Mouse (Mus musculus) forebrain, embryonic 14.5 days (tissue): ENCODE results near the gene Eri3. TPM values are rescaled to one million over a fixed set of nuclear protein-coding genes. Genes with fewer than 3 reads are reported as not detected.

Source experiments
- ATAC-seq: fragments of 200-750 bp; cut with Nextera tagmentation; 2 replicates; pipeline ENCODE4 v1.8.0; 2017; ENCODE audit warnings: mild to moderate bottlenecking, moderate library complexity
- DNase-seq: peaks from one replicate; pipeline ENCODE4 v3.0.0-alpha.2; 2015; ENCODE audit warnings: low spot score
- H3K27ac ChIP-seq: fragments of 300-500 bp; sonication (generic); 2 replicates; pipeline ENCODE4 v1.5.1; 2014; ENCODE audit warnings: low read depth, mild to moderate bottlenecking, control low read depth, low read length, moderate library complexity
- H3K27me3 ChIP-seq: fragments of 300-500 bp; sonication (generic); replicated peaks from 2 replicates; pipeline ENCODE4 v1.6.1; 2014; ENCODE audit warnings: low read length, control low read depth, mixed read lengths; ENCODE audit not compliant: control insufficient read depth, insufficient read depth
- H3K36me3 ChIP-seq: fragments of 300-500 bp; sonication (generic); 2 replicates; pipeline ENCODE4 v1.6.1; 2014; ENCODE audit warnings: low read length, control low read depth; ENCODE audit not compliant: control insufficient read depth, insufficient read depth
- H3K4me1 ChIP-seq: fragments of 300-500 bp; sonication (generic); 2 replicates; pipeline ENCODE4 v1.6.1; 2014; ENCODE audit warnings: antibody characterized with exemption, low read length, control low read depth; ENCODE audit not compliant: control insufficient read depth, insufficient read depth
- H3K4me2 ChIP-seq: fragments of 300-500 bp; sonication (generic); 2 replicates; pipeline ENCODE4 v1.6.1; 2014; ENCODE audit warnings: mild to moderate bottlenecking, control low read depth, low read length
- H3K4me3 ChIP-seq: fragments of 300-500 bp; sonication (generic); 2 replicates; pipeline ENCODE4 v1.5.1; 2014; ENCODE audit warnings: low read depth, low read length, control low read depth
- H3K9ac ChIP-seq: fragments of 300-500 bp; sonication (generic); 2 replicates; pipeline ENCODE4 v1.6.1; 2014; ENCODE audit warnings: mild to moderate bottlenecking, low read length, control low read depth, moderate library complexity
- H3K9me3 ChIP-seq: fragments of 300-500 bp; sonication (generic); replicated peaks from 2 replicates; pipeline ENCODE4 v1.6.1; 2016; ENCODE audit warnings: low read length, control low read depth, mixed read lengths; ENCODE audit not compliant: control insufficient read depth
- WGBS: fragments of 180-500 bp; shearing (Covaris S2); extraction: QIAGEN DNeasy Blood & Tissue Kit; methylation state at CpG from one replicate; pipeline ENCODE4 v1.1.7; 2014; 5-methylcytosine and 5-hydroxymethylcytosine counted together
- polyA plus RNA-seq: library from polyadenylated mRNA; unstranded; fragments of >200 nt; fragmentation: Nextera tagmentation; extraction: Ambion mirVana; gene quantifications from 2 replicates; pipeline ENCODE4 v1.2.1, GENCODE M21; 2014

Eri3 gene
- polyA plus RNA-seq, 1 experiment from 2014 or later, result 225 TPM

DNA sequence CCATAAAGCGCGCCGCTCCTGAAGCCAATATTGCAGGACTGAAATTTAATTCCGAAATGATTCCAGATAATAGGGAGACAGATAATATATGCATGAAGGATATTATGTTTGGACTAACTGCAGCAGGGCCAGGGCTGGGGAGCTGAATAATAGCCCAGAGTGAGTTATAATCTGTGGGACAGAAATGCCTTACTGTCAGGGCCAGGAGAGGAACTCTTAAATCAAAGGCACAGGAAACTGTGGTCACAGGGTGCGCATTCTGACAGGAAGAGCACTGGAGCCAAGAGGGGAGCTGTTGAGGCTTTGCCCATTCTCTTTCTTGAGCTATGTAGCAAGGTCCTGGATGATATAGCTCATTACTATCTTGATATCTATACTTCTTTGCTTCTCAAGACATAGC, 74.5 kb downstream of the Eri3 start:
- Histone ChIP-seq H3K36me3 (peaks cover 15% of the 10 kb centered on the region), H3K27ac (no peak overlapping the region), H3K4me1 (no peaks in the 10 kb centered on the region), H3K9ac (no peak overlapping the region), H3K4me2 (no peak overlapping the region), H3K27me3 (no peaks in the 10 kb centered on the region), H3K4me3 (no peak overlapping the region), H3K9me3 (no peaks in the 10 kb centered on the region)
- DNase-seq, result no peak
- 95% methylated on average over 5 of the region's 5 CpGs for whole genome bisulfite sequencing
- no peak for ATAC-seq

DNA sequence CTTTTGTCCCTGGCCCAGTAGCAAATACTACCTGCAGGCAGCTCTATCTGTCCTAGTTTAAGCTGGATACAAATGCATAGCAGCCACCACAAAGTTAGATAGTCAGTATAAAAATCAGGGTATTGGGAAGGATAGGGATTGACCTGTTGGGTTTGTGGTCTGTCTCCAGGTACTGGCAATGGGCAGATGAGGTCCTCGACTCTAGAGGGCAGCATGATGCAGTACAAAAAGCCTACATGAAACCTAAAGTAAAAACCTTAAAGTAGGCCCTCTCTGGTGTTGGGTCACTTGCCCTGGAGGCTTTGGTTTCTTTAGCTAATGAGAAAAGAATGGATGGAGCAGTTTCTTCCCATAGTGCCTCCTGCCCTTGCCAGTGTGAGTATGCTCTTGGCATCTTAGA, 78.3 kb downstream of the Eri3 start:
- H3K9me3 ChIP-seq, result no peaks in the 10 kb centered on the region
- H3K4me1 ChIP-seq, result 0 out of 2 replicates have a peak, but pooled peaks cover 1% of the 10 kb centered on the region
- no peak overlapping the region for H3K4me3 ChIP-seq
- H3K27me3 ChIP-seq, result no peaks in the 10 kb centered on the region
- H3K36me3 ChIP-seq, result peaks cover 4% of the 10 kb centered on the region; the same call in 1 of the 2 replicates
- WGBS, result 45% methylated on average over 1 of the region's 1 CpGs
- H3K27ac ChIP-seq, result no peak overlapping the region
- no peak overlapping the region for H3K9ac ChIP-seq
- H3K4me2 ChIP-seq, result no peak overlapping the region
- ATAC-seq, result no peak
- no peak for DNase-seq

DNA sequence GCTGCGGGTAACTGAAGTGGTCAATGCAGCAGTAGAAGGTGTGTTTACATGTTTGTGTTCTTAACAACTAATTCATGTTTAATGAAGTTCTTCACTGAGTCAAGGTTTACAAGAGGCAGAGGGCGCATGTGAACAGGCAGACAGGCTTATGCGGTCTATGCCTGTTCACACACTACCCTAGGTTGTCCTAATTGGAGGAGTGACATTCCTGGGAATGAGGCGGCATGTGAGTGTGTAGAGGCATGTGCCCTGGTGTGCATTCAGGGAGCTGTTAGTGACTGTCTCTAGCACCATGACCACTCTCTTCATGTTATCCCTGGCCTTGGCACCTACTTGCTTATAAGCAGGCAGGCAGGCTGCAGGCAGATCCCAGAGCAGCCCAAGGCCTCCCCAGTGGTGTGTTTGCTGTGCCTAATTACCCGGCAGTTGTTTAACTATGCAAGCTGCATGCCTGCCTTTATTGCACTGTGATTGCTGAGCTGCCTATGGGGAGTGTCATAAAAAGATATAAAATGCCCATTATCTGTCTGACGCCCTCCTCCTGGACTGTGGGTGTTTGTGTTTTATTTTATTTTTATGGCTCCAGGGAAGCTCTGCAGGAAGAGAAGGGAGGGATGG, 80.0 kb downstream of the Eri3 start:
- H3K4me2 ChIP-seq, result no peak overlapping the region
- 63% methylated on average over 6 of the region's 6 CpGs for WGBS
- no peaks in the 10 kb centered on the region for H3K36me3 ChIP-seq
- H3K4me3 ChIP-seq, result no peak overlapping the region
- ATAC-seq (no peak), DNase-seq (no peak)
- no peak overlapping the region for H3K9ac ChIP-seq
- H3K9me3 ChIP-seq, result no peaks in the 10 kb centered on the region
- 0 out of 2 replicates have a peak, but pooled peaks cover 2% of the 10 kb centered on the region for H3K4me1 ChIP-seq
- no peak overlapping the region for H3K27ac ChIP-seq
- no peaks in the 10 kb centered on the region for H3K27me3 ChIP-seq

DNA sequence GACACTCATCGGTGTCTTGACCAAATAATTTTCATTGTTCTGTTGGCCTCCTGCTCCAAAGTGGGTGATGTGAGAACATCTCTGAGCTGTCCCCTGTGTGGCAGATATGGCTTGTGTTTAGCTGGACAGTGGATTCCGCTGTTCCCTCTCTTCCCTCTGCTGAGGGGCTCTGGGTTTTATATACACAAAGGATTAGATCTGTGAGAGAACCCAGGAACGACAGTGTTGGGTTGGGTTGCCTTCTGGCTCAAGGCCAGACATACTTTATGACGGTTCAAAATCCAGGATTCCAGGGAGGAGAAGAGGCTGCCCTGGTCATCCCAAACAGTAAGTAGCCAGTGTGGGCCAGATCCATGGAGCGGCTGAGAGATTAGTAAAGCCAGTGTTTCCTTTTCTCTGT, 83.4 kb downstream of the Eri3 start:
- DNase-seq, result no peak

DNA sequence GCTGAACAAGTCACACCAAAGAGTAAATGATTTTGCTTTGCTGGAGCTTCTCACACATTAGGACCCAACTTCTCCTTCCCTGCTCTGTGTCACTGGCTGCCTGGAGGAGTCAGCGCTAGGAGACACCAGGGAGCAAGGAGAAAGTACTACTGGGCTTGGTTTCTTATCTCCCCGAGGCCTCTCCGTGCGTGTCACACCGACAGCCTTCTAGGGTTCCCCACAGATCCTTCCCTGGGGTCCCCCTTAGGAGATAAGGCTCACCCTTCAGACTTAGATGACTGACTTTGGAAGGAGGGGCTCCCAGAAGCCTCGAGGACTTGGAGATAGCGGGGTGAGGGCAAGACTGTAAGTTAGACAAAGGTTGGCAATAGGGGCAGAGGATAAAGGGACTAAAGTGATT, 84.5 kb downstream of the Eri3 start:
- no peak for DNase-seq
- WGBS, result 95% methylated on average over 7 of the region's 7 CpGs

More for the DNA sequence above, 83.4 kb downstream of the Eri3 start:
- Histone ChIP-seq H3K36me3 (no peaks in the 10 kb centered on the region), H3K9me3 (no peaks in the 10 kb centered on the region), H3K4me3 (no peak overlapping the region), H3K4me2 (no peak overlapping the region), H3K27me3 (no peaks in the 10 kb centered on the region), H3K9ac (no peak overlapping the region), H3K4me1 (peaks cover 14% of the 10 kb centered on the region), H3K27ac (no peak overlapping the region)
- WGBS, result 71% methylated on average over 5 of the region's 5 CpGs
- no peak for ATAC-seq

DNA sequence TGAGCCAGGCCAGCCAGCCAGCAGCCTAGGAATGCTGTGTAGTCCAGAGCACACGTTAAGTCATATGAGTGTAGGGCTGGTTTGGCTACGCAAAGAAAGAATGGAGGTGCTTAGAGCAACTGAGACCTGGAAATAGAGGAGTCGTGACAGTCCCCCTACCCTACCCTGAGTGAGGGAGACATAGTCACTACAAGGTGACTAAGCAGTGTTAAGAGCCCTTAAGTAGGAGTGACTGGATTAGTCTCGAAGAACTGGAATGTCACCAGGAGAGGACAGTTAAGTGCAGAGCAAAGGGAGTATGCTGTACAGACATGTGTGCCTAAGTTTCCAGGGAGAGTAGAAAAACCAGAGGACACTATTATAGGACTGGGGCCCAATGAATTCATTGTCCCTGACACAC, 86.0 kb downstream of the Eri3 start:
- Histone ChIP-seq H3K27ac (no peak overlapping the region), H3K4me1 (peaks cover 14% of the 10 kb centered on the region), H3K4me3 (no peak overlapping the region), H3K9me3 (no peaks in the 10 kb centered on the region), H3K36me3 (no peaks in the 10 kb centered on the region), H3K27me3 (no peaks in the 10 kb centered on the region), H3K4me2 (no peak overlapping the region), H3K9ac (no peak overlapping the region)
- no peak for ATAC-seq
- no peak for DNase-seq
- 75% methylated on average over 4 of the region's 4 CpGs for WGBS

More for the DNA sequence above, 84.5 kb downstream of the Eri3 start:
- H3K27ac ChIP-seq, result no peak overlapping the region
- ATAC-seq, result no peak
- no peak overlapping the region for H3K4me3 ChIP-seq
- no peak overlapping the region for H3K9ac ChIP-seq
- H3K4me2 ChIP-seq, result no peak overlapping the region
- no peaks in the 10 kb centered on the region for H3K27me3 ChIP-seq
- H3K36me3 ChIP-seq, result no peaks in the 10 kb centered on the region
- H3K9me3 ChIP-seq, result no peaks in the 10 kb centered on the region
- H3K4me1 ChIP-seq, result peaks cover 14% of the 10 kb centered on the region

DNA sequence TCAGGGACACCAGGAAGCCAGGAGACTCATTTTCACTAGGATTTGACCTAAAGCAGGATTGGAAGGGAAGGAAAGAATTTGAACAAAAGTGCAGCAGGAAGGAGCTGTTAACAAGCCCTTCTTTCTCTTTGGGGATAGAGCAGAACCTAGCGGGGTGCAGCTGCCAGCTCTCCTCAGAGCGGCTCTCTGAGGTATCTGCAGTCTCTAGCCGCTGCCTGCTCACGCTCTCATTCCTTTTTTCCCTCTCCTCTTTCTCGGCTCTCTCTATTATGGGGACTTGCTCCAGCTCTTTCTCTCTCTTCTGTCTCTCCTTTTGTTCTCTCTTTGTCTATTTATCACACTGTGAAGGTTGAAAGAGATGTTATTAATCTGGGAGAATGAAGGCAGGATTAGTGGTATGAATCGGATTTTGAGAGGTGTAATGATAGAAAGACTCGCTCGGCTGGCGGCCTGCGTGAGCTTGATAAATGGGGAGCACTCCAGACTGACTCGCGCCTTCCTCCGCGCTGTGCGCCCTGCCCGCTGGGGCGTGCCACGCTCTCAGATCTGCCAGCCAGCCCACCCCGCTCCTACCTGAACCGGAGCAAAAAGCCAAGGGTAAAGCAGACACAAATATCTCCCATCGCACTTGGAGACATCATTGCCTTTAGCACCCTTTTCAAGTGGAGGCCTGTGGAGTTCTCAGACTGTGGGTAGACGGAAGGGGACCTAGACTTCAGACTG, 86.9 kb downstream of the Eri3 start:
- peak; percentile 64 for DNase-seq
- Histone ChIP-seq H3K36me3 (0 out of 2 replicates have a peak, but pooled peaks cover 4% of the 10 kb centered on the region), H3K27me3 (no peaks in the 10 kb centered on the region), H3K9ac (peak overlapping the region; percentile 42), H3K4me3 (no peak overlapping the region), H3K9me3 (no peaks in the 10 kb centered on the region), H3K4me1 (peaks cover 14% of the 10 kb centered on the region), H3K4me2 (peak overlapping the region; percentile 8; the same call in 1 of the 2 replicates), H3K27ac (peak overlapping the region; percentile 61)
- ATAC-seq, result peak; percentile 75
- 12% methylated on average over 22 of the region's 22 CpGs for WGBS

DNA sequence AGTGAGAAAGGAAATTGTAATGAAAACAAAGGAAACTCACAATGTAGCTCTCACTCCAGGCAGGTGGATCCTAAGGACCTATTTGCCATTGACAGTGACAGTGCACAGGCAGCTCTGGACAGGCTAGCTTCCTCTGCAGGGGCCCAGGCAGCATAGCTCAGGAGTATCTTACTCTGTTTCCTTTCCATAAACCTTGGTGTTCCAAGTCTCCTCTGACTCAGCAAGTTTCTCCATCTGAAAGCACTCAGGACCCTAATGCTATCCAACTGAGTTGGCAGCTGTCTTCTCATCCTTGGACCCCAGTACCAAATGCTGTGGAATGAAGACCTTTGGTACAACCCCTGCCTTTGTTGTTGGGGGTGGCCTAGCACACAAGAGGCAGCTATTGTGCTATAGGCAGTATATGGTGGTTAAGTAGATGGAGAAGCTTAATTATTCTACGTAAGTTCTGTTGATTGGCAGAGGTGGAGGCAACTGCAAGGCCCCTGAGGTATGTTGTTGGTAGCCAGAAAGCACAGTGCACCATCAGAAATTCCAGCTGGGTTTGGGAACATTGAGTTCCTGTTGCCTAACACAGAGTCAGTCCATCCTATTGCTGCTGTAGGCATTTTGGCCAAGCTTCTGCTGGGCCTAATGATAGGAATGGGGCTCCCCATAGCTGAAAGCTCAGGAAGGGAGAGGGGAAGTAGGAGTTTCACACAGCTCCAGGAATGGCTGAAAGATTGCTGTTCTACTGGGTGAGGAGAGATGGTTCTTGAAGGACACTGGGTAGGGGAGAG, 90.9 kb downstream of the Eri3 start:
- H3K9ac ChIP-seq, result no peak overlapping the region
- 84% methylated on average over 1 of the region's 1 CpGs for WGBS
- no peaks in the 10 kb centered on the region for H3K9me3 ChIP-seq
- H3K4me2 ChIP-seq, result no peak overlapping the region
- no peak for DNase-seq
- H3K4me3 ChIP-seq, result no peak overlapping the region
- H3K36me3 ChIP-seq, result 0 out of 2 replicates have a peak, but pooled peaks cover 4% of the 10 kb centered on the region
- H3K4me1 ChIP-seq, result peaks cover 31% of the 10 kb centered on the region
- H3K27me3 ChIP-seq, result no peaks in the 10 kb centered on the region
- no peak overlapping the region for H3K27ac ChIP-seq
- no peak for ATAC-seq
